Mouse (Mus musculus) midbrain, embryonic 14.5 days (tissue): ENCODE measurements around the gene Gm20388. TPM values are rescaled to one million over a fixed set of nuclear protein-coding genes. Genes with fewer than 3 reads are reported as not detected.

Experiments
- ATAC-seq: fragments of 200-750 bp; cut with Nextera tagmentation; 2 replicates; pipeline ENCODE4 v1.8.0; 2017; ENCODE audit warnings: moderate number of reproducible peaks, moderate library complexity; ENCODE audit not compliant: low FRiP score, low TSS enrichment
- DNase-seq: peaks from one replicate; pipeline ENCODE4 v3.0.0-alpha.2; 2015
- H3K27ac ChIP-seq: fragments of 300-500 bp; sonication (generic); replicated peaks from 2 replicates; pipeline ENCODE4 v1.5.1; 2014; ENCODE audit warnings: mild to moderate bottlenecking, low read depth, low read length, moderate library complexity
- H3K27me3 ChIP-seq: fragments of 300-500 bp; sonication (generic); 2 replicates; pipeline ENCODE4 v1.6.1; 2014; ENCODE audit warnings: low read length, control low read depth, mixed read lengths; ENCODE audit not compliant: control insufficient read depth, insufficient read depth
- H3K36me3 ChIP-seq: fragments of 300-500 bp; sonication (generic); 2 replicates; pipeline ENCODE4 v1.6.1; 2014; ENCODE audit warnings: low read length, control low read depth; ENCODE audit not compliant: control insufficient read depth, insufficient read depth
- H3K4me1 ChIP-seq: fragments of 300-500 bp; sonication (generic); 2 replicates; pipeline ENCODE4 v1.6.1; 2014; ENCODE audit warnings: mild to moderate bottlenecking, antibody characterized with exemption, low read length, control low read depth; ENCODE audit not compliant: control insufficient read depth, insufficient read depth
- H3K4me2 ChIP-seq: fragments of 300-500 bp; sonication (generic); 2 replicates; pipeline ENCODE4 v1.6.1; 2014; ENCODE audit warnings: mild to moderate bottlenecking, low read length, moderate library complexity
- H3K4me3 ChIP-seq: fragments of 300-500 bp; sonication (generic); replicated peaks from 2 replicates; pipeline ENCODE4 v1.5.1; 2014; ENCODE audit warnings: low read depth, low read length
- H3K9ac ChIP-seq: fragments of 300-500 bp; sonication (generic); replicated peaks from 2 replicates; pipeline ENCODE4 v1.6.1; 2014; ENCODE audit warnings: mild to moderate bottlenecking, low read length, moderate library complexity
- H3K9me3 ChIP-seq: fragments of 300-500 bp; sonication (generic); 2 replicates; pipeline ENCODE4 v1.6.1; 2016; ENCODE audit warnings: low read length, control low read depth, mixed read lengths; ENCODE audit not compliant: control insufficient read depth
- WGBS: fragments of 180-500 bp; shearing (Covaris S2); extraction: QIAGEN DNeasy Blood & Tissue Kit; methylation state at CpG from one replicate; pipeline ENCODE4 v1.1.7; 2014; 5-methylcytosine and 5-hydroxymethylcytosine counted together
- polyA plus RNA-seq: library from polyadenylated mRNA; unstranded; fragments of >200 nt; fragmentation: Nextera tagmentation; extraction: Ambion mirVana; gene quantifications from 2 replicates; pipeline ENCODE4 v1.2.1, GENCODE M21; 2014

The Gm20388 gene
- polyA plus RNA-seq, 1 experiment from 2014 or later, result 4.1 TPM

DNA sequence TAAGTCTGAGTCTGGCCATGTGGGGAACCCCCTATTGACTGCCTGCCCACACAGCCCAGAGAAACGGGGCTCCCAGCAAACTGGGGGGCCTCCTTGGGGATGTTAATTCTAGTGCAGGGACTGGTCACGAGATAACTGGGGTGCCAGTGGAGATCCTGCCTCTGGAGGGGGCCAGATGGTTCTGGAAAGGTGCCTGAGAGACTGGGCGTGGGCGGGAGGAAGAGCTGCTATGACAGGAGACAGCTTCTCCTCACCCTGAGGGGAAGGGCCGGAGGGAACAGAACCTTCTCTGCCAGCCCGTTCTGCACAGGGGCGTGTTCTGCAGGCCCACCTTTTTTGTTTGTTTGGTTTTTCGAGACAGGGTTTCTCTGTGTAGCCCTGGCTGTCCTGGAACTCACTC, 2955.6 kb downstream of the Gm20388 start:
- H3K4me3 ChIP-seq, result no peak overlapping the region
- no peak overlapping the region for H3K27ac ChIP-seq
- H3K9ac ChIP-seq, result no peak overlapping the region
- DNase-seq, result no peak
- H3K4me1 ChIP-seq, result no peaks in the 10 kb centered on the region
- WGBS, result 90% methylated on average over 8 of the region's 8 CpGs
- no peaks in the 10 kb centered on the region for H3K27me3 ChIP-seq
- no peaks in the 10 kb centered on the region for H3K36me3 ChIP-seq
- peaks cover 12% of the 10 kb centered on the region; the same call in 1 of the 2 replicates for H3K9me3 ChIP-seq
- no peak overlapping the region for H3K4me2 ChIP-seq
- ATAC-seq, result no peak

DNA sequence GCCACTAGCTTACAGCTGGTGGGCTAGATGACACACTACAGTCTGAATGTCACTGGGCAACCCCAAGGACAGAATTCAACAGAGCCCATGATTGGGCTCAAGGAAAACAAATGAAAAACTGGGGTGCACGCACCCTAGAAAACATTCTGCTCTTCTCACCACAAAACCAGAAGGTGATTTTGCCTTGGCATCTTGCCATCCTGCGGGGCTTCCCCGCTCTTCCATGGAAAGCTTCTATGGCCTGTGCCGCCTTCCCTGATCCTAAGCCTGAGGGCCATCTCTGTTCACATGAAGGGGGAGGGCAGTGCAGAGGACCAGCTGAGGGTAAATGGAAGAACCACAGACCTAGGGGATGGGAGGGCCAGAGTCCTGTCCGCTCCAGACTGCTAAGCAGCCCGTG, 2957.3 kb downstream of the Gm20388 start:
- H3K9me3 ChIP-seq, result peaks cover 12% of the 10 kb centered on the region; the same call in 1 of the 2 replicates
- ATAC-seq (no peak), DNase-seq (no peak)
- WGBS, result 88% methylated on average over 6 of the region's 6 CpGs
- no peak overlapping the region for H3K9ac ChIP-seq
- H3K4me3 ChIP-seq, result no peak overlapping the region
- H3K27ac ChIP-seq, result no peak overlapping the region
- no peaks in the 10 kb centered on the region for H3K36me3 ChIP-seq
- H3K4me1 ChIP-seq, result no peaks in the 10 kb centered on the region
- H3K4me2 ChIP-seq, result no peak overlapping the region
- H3K27me3 ChIP-seq, result no peaks in the 10 kb centered on the region

DNA sequence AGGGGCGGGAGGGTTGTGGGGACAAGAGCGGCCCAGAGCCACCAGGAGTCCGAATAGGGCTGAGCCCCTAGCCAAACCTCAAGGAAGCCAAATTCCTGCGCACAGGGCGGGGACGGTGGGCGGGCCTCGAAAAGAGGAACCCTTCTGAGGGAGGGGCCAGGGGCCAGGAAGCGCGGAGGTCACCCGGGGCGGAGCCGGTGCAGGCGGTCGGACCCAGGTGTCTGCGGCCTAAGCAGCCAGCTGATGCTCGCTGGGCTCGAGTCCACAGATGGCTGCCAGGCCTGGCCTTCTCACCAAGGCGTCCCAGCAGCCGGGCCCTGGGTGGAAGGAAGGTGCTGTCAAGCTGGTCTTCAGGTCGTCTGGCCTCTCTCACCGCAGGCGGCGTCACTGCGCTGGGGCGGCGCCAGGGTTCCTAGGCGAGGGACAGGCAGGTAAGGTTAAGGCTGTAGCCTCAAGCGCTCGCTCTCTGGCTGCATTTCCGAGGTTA, 2959.8 kb downstream of the Gm20388 start:
- DNase-seq (no peak), ATAC-seq (no peak)
- H3K9ac ChIP-seq, result no peak overlapping the region
- H3K36me3 ChIP-seq, result no peaks in the 10 kb centered on the region
- no peaks in the 10 kb centered on the region for H3K27me3 ChIP-seq
- H3K4me3 ChIP-seq, result no peak overlapping the region
- H3K9me3 ChIP-seq, result peaks cover 3% of the 10 kb centered on the region; the same call in 1 of the 2 replicates
- no peak overlapping the region for H3K27ac ChIP-seq
- H3K4me1 ChIP-seq, result no peaks in the 10 kb centered on the region
- WGBS, result 15% methylated on average over 31 of the region's 31 CpGs
- no peak overlapping the region for H3K4me2 ChIP-seq

DNA sequence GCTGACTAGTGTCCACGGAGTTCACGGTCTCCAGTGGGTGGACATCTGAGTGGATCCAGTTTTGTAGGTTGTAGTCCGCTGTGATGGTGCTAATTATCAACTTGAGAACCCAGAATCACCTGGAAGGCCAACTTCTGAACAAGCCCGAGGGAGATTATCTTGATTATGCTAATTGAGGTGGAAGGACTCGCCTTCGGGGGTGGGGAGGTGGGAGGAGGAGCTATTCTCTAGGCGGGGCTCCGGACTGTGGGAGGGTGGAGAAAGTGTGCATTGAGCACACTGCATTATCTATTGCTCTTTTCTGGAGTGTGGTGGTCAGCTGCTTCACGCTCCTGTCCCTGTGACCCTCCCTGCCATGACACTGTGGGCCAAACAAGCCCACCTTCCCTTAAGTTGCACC, 2961.0 kb downstream of the Gm20388 start:
- Histone ChIP-seq H3K27ac (no peak overlapping the region), H3K4me1 (no peaks in the 10 kb centered on the region), H3K27me3 (no peaks in the 10 kb centered on the region), H3K36me3 (no peaks in the 10 kb centered on the region), H3K4me2 (no peak overlapping the region), H3K4me3 (no peak overlapping the region), H3K9ac (no peak overlapping the region), H3K9me3 (0 out of 2 replicates have a peak, but pooled peaks cover under 1% of the 10 kb centered on the region)
- DNase-seq (no peak), ATAC-seq (no peak)
- 64% methylated on average over 9 of the region's 9 CpGs for WGBS

DNA sequence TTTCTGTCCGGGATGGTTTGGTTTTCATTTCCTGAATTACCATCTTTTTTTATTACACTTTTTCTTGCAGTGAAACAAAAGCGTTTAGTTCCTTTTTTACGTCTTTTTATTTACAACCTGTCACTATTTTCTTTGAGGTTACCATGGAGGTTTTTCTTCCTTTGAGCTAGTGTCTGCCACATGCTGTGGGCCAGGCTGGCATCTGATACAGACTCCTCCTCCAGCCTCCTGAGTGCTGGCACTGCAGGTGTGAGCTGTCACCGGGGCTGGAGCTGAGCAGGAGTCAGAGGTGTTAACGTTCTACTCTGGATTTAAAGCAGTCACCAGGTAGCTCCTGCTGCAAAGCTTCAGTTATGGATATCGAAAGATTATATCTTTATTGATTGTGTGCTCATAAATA, 2962.5 kb downstream of the Gm20388 start:
- H3K4me3 ChIP-seq, result no peak overlapping the region
- no peak overlapping the region for H3K9ac ChIP-seq
- H3K36me3 ChIP-seq, result no peaks in the 10 kb centered on the region
- no peak overlapping the region for H3K27ac ChIP-seq
- no peak for DNase-seq
- H3K27me3 ChIP-seq, result no peaks in the 10 kb centered on the region
- H3K4me1 ChIP-seq, result no peaks in the 10 kb centered on the region
- WGBS, result 58% methylated on average over 6 of the region's 6 CpGs
- no peak overlapping the region for H3K4me2 ChIP-seq
- no peak for ATAC-seq
- no peaks in the 10 kb centered on the region for H3K9me3 ChIP-seq

DNA sequence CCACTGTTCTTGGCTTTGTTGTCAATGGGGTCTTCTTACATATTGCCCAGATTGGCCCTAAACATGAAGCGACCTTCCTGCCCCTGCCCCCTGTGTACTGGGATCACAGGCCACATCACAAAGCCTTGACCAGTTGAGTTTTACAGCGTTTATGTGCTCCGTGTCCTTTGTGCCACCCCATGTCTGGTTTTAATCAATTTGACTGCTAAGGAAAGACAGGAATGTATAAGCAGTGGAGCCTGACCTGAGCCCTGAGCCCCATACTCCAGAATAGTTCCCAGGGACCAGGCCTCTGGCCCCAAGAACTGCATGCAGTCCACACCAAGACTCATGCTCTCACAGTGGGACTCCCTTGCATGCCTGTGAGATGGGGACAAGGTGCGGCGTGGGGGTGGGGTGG, 2964.5 kb downstream of the Gm20388 start:
- Histone ChIP-seq H3K9me3 (no peaks in the 10 kb centered on the region), H3K4me2 (no peak overlapping the region), H3K27ac (no peak overlapping the region), H3K9ac (no peak overlapping the region), H3K4me3 (no peak overlapping the region), H3K4me1 (no peaks in the 10 kb centered on the region), H3K27me3 (no peaks in the 10 kb centered on the region), H3K36me3 (no peaks in the 10 kb centered on the region)
- DNase-seq (no peak), ATAC-seq (no peak)
- WGBS, result 79% methylated on average over 5 of the region's 5 CpGs

DNA sequence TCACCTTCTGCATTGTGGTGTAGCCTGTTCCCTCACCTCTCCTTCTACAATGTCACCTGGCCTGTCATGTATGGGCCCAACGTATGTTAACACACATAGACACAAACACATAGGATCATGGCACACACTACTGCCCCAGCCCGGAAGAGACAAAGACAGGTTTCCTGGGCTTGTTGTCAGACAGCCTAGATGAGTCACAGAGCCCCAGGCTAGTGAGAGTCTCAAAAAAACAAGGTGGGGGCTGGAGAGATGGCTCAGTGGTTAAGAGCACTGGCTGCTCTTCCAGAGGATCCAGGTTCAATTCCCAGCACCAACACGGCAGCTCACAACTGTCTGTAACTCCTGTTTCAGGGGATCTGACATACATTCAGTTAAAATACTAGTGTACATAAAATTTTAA, 2967.6 kb downstream of the Gm20388 start:
- DNase-seq (no peak), ATAC-seq (no peak)
- Histone ChIP-seq H3K4me1 (no peaks in the 10 kb centered on the region), H3K27ac (no peak overlapping the region), H3K4me3 (no peak overlapping the region), H3K9ac (no peak overlapping the region), H3K9me3 (no peaks in the 10 kb centered on the region), H3K27me3 (no peaks in the 10 kb centered on the region), H3K36me3 (peaks cover 17% of the 10 kb centered on the region), H3K4me2 (no peak overlapping the region)
- 91% methylated on average over 3 of the region's 3 CpGs for WGBS

DNA sequence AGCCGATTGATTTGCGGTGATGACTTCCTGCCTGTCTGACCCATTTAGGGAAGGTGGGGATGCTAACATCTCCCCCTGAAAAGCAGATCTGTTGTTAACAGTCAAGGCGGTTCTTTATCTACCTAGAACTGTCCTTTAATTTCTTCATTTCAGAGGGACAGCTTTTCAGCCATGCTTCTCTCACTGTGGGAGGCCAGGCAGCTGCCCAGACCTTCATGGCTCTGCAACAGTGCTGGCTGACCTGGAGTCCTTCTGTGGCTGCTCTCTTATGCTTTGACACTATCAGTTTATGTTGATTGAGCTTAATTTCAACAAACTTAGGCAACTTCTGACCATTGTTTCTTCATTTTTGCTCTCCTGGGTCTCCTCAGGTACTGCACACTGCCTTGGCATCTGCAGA, 2969.7 kb downstream of the Gm20388 start:
- no peaks in the 10 kb centered on the region for H3K27me3 ChIP-seq
- ATAC-seq (no peak), DNase-seq (no peak)
- H3K9ac ChIP-seq, result no peak overlapping the region
- H3K4me3 ChIP-seq, result no peak overlapping the region
- H3K4me2 ChIP-seq, result no peak overlapping the region
- 77% methylated on average over 3 of the region's 3 CpGs for WGBS
- H3K27ac ChIP-seq, result no peak overlapping the region
- peaks cover 36% of the 10 kb centered on the region for H3K36me3 ChIP-seq
- H3K9me3 ChIP-seq, result no peaks in the 10 kb centered on the region
- no peaks in the 10 kb centered on the region for H3K4me1 ChIP-seq

DNA sequence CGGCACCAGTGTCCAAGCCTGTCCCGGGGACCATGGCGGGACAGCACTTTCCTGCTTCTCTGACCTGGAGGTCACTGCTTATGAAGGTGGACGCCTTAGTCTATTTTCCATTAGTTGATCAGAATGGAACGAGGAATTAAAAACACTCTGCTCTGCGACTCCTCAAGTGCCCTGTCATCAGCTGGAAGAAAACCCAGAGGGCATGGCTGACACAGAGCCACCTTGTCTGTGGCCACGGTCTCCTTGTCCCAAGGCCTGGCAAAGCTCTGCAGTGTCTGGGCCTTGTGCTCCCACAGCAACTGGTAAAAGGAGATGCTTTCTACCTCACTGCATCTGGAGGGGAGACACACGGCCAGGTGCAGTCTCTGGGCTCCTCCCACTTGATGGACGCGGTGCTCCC, 2973.0 kb downstream of the Gm20388 start:
- DNase-seq (no peak), ATAC-seq (no peak)
- Histone ChIP-seq H3K27ac (no peak overlapping the region), H3K4me3 (no peak overlapping the region), H3K4me1 (no peaks in the 10 kb centered on the region), H3K27me3 (no peaks in the 10 kb centered on the region), H3K9me3 (no peaks in the 10 kb centered on the region), H3K4me2 (no peak overlapping the region), H3K36me3 (peaks cover 70% of the 10 kb centered on the region), H3K9ac (no peak overlapping the region)
- WGBS, result 92% methylated on average over 10 of the region's 10 CpGs
